Mouse (Mus musculus) intestine, embryonic 14.5 days (tissue): Measurements from ENCODE around the gene Sec14l2. TPM values are rescaled to one million over a fixed set of nuclear protein-coding genes. Genes with fewer than 3 reads are reported as not detected.

Experiments
- ATAC-seq: fragments of 200-750 bp; cut with Nextera tagmentation; replicated peaks from 2 replicates; pipeline ENCODE4 v1.8.0; 2017; ENCODE audit warnings: low read depth, moderate number of reproducible peaks, moderate TSS enrichment, moderate library complexity; ENCODE audit not compliant: low FRiP score, low TSS enrichment
- DNase-seq: peaks from one replicate; pipeline ENCODE4 v3.0.0-alpha.2; 2018; ENCODE audit warnings: low spot score
- H3K27ac ChIP-seq: fragments of 300-500 bp; sonication (generic); 2 replicates; pipeline ENCODE4 v1.5.1; 2014; ENCODE audit warnings: low read depth, mild to moderate bottlenecking, control low read depth
- H3K27me3 ChIP-seq: fragments of 300-500 bp; sonication (generic); replicated peaks from 2 replicates; pipeline ENCODE4 v1.6.1; 2014; ENCODE audit warnings: low read length, control low read depth; ENCODE audit not compliant: control insufficient read depth, insufficient read depth
- H3K36me3 ChIP-seq: fragments of 300-500 bp; sonication (generic); 2 replicates; pipeline ENCODE4 v1.6.1; 2014; ENCODE audit warnings: low read length, control low read depth; ENCODE audit not compliant: control insufficient read depth, insufficient read depth
- H3K4me1 ChIP-seq: fragments of 300-500 bp; sonication (generic); replicated peaks from 2 replicates; pipeline ENCODE4 v1.6.1; 2014; ENCODE audit warnings: low read length, control low read depth, mixed read lengths; ENCODE audit not compliant: control insufficient read depth, insufficient read depth
- H3K4me2 ChIP-seq: fragments of 300-500 bp; sonication (generic); 2 replicates; pipeline ENCODE4 v1.6.1; 2014; ENCODE audit warnings: low read length
- H3K4me3 ChIP-seq: fragments of 300-500 bp; sonication (generic); 2 replicates; pipeline ENCODE4 v1.5.1; 2014; ENCODE audit warnings: low read depth, low read length, control low read depth, mixed read lengths
- H3K9ac ChIP-seq: fragments of 300-500 bp; sonication (generic); 2 replicates; pipeline ENCODE4 v1.6.1; 2014; ENCODE audit warnings: mild to moderate bottlenecking, low read length
- H3K9me3 ChIP-seq: fragments of 300-500 bp; sonication (generic); 2 replicates; pipeline ENCODE4 v1.6.1; 2016; ENCODE audit warnings: low read length, control low read depth; ENCODE audit not compliant: control insufficient read depth
- WGBS: fragments of 180-500 bp; shearing (Covaris S2); extraction: QIAGEN DNeasy Blood & Tissue Kit; methylation state at CpG from one replicate; pipeline ENCODE4 v1.1.7; 2014; 5-methylcytosine and 5-hydroxymethylcytosine counted together
- polyA plus RNA-seq: library from polyadenylated mRNA; unstranded; fragments of >200 nt; fragmentation: Nextera tagmentation; extraction: Ambion mirVana; gene quantifications from 2 replicates; pipeline ENCODE4 v1.2.1, GENCODE M21; 2014

The Sec14l2 gene
- polyA plus RNA-seq, 1 experiment from 2014 or later: 0.84 TPM

DNA sequence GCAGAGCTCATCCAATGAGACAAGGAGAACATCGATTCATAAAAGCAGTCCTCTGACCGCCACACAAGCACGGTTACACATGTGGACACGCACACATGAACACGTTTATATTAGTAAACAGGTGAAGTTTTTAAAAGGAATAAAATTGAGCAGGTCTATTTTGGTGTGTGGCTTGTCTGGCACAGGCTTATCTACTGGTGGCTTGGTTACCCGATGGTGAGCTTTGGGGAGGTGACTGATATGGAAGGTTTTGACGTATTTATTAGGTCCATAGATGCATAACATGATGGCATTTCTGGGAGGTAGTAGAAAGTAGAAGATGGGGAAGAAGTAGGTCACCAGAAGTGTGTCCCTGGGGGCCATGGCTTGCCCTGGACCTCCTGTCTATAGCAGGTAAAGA, 30.5 kb upstream of the Sec14l2 start:
- Histone ChIP-seq H3K4me3 (no peak overlapping the region), H3K4me2 (no peak overlapping the region), H3K27me3 (no peaks in the 10 kb centered on the region), H3K9me3 (no peaks in the 10 kb centered on the region), H3K36me3 (peaks cover 2% of the 10 kb centered on the region; the same call in 1 of the 2 replicates), H3K27ac (no peak overlapping the region), H3K4me1 (no peaks in the 10 kb centered on the region), H3K9ac (no peak overlapping the region)
- DNase-seq: no peak
- WGBS: 88% methylated on average over 7 of the region's 7 CpGs
- no peak for ATAC-seq

DNA sequence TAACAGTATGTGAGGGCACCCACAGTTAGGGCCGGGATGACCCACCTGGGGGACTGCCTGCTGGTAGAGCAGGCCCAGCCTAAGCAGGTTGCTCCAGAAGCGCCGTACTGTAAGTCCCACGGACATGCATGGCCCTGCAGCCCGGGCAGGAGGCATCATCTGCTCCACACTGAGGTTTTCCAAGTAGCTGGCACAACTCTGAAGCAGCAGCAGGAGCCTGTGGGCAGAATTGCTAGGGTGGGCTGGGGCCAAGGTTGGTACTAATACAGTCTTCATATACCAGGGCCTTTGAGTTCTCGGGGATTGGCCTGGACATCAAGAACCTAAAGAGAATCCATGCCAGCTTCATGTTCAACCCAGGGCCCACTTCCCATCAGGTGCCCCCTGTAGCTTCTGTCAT, 26.7 kb upstream of the Sec14l2 start:
- H3K4me2 ChIP-seq: no peak overlapping the region
- H3K36me3 ChIP-seq: peaks cover 2% of the 10 kb centered on the region; the same call in 1 of the 2 replicates
- H3K4me3 ChIP-seq: no peak overlapping the region
- DNase-seq: no peak
- H3K27ac ChIP-seq: no peak overlapping the region
- no peak overlapping the region for H3K9ac ChIP-seq
- WGBS: 91% methylated on average over 6 of the region's 6 CpGs
- no peaks in the 10 kb centered on the region for H3K27me3 ChIP-seq
- no peaks in the 10 kb centered on the region for H3K4me1 ChIP-seq
- no peak for ATAC-seq
- H3K9me3 ChIP-seq: no peaks in the 10 kb centered on the region

DNA sequence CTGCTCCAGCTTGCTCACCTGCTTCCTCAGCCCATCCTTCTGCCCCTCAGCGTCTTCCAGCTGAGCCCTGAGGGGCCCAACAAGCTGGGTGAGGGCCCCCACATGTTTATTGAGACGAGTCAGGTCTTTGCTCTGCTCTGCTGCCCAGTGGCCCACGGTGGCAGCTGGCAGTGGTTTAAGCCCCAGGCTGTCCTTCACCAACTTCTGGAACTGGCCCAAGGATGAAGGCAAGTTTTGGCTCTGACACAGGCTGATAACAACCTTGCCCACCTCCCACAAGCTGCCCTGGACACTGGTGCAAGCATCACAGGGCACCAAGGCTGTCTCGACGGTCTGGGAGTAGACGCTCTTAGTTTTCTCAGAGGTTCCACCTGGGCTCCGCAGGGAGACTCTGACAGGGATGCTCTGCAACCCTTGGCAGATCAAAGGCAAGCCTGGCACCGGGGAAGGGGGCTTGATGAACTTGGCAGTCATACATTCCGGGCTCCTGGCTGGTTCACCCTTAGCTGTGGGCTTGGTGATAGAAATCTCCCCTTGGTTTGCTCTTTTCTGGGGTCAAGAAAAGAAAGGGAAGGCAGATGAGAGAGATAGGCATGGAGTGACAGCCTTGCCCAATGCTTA, 25.4 kb upstream of the Sec14l2 start:
- 87% methylated on average over 9 of the region's 9 CpGs for WGBS
- DNase-seq: no peak
- Histone ChIP-seq H3K4me2 (no peak overlapping the region), H3K27ac (no peak overlapping the region), H3K4me1 (no peaks in the 10 kb centered on the region), H3K27me3 (no peaks in the 10 kb centered on the region), H3K9me3 (no peaks in the 10 kb centered on the region), H3K36me3 (peaks cover 7% of the 10 kb centered on the region; the same call in 1 of the 2 replicates), H3K9ac (no peak overlapping the region), H3K4me3 (no peak overlapping the region)
- no peak for ATAC-seq

DNA sequence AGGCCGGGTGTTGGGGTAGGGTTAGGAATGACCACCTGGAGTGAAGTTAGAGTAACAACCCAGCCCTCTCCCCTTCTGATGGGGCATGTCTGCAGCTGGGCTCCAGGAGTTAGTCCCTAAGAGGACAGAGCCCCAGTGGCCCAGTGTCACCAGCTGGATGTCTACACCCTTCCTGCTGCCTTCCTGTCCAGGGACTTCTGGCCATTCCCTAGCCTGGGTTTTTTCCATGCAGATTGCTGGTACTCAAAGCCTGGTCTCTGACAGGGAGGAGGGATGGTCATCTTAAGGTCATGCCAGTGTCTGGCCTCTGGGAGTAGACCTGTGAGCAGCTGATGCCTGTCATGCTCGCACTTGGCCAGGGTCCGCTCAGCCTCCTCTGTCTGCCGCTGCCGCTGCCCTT, 24.9 kb upstream of the Sec14l2 start:
- no peaks in the 10 kb centered on the region for H3K4me1 ChIP-seq
- ATAC-seq (no peak), DNase-seq (no peak)
- H3K36me3 ChIP-seq: peaks cover 12% of the 10 kb centered on the region
- no peak overlapping the region for H3K4me3 ChIP-seq
- 88% methylated on average over 5 of the region's 5 CpGs for WGBS
- H3K27me3 ChIP-seq: no peaks in the 10 kb centered on the region
- no peaks in the 10 kb centered on the region for H3K9me3 ChIP-seq
- H3K9ac ChIP-seq: no peak overlapping the region
- H3K4me2 ChIP-seq: no peak overlapping the region
- H3K27ac ChIP-seq: no peak overlapping the region

DNA sequence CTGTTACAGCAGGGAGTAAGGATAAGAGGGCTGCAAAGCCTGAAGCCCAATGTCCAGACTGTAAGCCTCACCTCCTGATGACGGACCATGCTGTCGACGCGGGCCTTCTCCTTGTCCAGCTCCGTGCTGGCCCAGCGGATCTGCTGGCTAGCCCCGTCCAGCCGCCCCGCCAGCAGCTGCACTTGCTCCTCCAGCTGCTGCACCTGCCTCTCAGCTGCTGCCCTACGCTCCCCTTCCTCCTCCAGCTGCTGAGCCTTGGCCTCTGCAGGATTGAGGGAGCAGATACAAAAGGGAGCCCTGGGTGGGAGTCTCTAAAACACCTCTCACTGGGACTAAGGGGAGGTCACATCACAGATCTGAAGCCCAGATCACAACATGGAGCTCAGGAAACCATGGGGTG, 23.9 kb upstream of the Sec14l2 start:
- Histone ChIP-seq H3K9ac (no peak overlapping the region), H3K4me2 (no peak overlapping the region), H3K36me3 (peaks cover 22% of the 10 kb centered on the region), H3K4me3 (no peak overlapping the region), H3K27ac (no peak overlapping the region), H3K4me1 (no peaks in the 10 kb centered on the region), H3K9me3 (no peaks in the 10 kb centered on the region), H3K27me3 (no peaks in the 10 kb centered on the region)
- 86% methylated on average over 10 of the region's 10 CpGs for WGBS
- DNase-seq: no peak
- ATAC-seq: no peak

DNA sequence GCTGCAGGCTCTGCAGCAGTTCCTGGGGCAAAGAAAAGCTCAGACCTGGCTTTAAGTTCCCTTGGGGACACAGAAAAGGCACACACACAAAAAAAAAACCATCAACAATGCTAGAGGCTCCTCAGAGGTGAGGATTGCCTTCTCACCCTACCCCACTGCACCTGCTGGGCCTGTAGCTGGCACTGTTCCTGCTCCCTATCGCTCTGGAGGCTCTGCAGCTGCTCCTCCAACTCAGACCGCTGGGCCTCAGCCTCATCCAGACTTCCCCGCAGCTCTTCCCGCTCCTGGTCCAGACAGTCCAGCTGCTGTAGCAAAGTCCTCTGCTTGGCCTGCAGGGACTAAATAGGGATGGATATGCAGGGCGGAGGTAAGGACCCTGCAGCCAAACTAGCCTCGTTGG, 23.2 kb upstream of the Sec14l2 start:
- no peaks in the 10 kb centered on the region for H3K9me3 ChIP-seq
- no peaks in the 10 kb centered on the region for H3K4me1 ChIP-seq
- WGBS: 79% methylated on average over 6 of the region's 6 CpGs
- no peak overlapping the region for H3K4me3 ChIP-seq
- no peak for DNase-seq
- H3K36me3 ChIP-seq: peaks cover 28% of the 10 kb centered on the region
- no peak overlapping the region for H3K4me2 ChIP-seq
- no peak overlapping the region for H3K27ac ChIP-seq
- H3K27me3 ChIP-seq: no peaks in the 10 kb centered on the region
- H3K9ac ChIP-seq: no peak overlapping the region
- no peak for ATAC-seq

DNA sequence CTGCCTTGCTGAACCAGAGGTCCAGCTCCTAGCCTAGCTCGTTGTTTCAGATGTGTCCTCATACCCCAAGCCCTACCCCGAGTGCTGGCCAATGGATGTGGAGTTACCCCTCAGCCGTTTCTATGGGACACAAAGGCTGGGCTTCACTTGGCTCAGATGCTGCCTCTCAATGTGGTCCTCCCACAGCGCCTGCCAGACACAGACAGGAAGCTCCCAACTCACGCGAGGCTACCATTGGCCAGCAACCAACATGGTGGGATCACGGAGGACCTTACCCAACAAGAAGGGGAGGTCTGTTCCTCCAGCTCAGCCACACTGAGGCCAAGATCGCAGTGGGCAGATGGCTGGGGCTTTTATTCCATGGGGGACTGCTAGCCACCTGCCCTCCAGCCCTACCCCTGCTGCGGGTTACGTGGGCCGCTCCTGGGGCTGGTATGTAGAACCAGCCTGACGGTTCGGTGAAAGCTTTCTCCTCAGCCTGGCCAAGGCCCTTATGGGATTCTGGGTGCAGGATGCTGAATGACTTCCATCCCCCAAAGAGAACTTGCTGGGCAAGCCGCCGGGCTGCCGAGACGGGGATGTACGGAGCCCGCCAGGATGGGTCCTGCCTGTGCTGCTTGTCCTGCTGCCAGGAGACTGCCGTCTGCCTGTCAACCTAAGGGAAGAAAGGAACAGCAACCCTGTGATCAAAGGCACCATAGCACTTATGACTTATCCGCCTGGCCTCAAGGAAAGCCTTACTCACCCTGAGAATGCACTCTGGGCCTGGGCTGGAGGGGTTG, 20.3 kb upstream of the Sec14l2 start:
- no peaks in the 10 kb centered on the region for H3K27me3 ChIP-seq
- H3K4me2 ChIP-seq: no peak overlapping the region
- H3K9me3 ChIP-seq: no peaks in the 10 kb centered on the region
- DNase-seq (no peak), ATAC-seq (no peak)
- H3K4me1 ChIP-seq: no peaks in the 10 kb centered on the region
- no peak overlapping the region for H3K4me3 ChIP-seq
- H3K9ac ChIP-seq: no peak overlapping the region
- peaks cover 54% of the 10 kb centered on the region for H3K36me3 ChIP-seq
- H3K27ac ChIP-seq: no peak overlapping the region
- 92% methylated on average over 21 of the region's 21 CpGs for WGBS

DNA sequence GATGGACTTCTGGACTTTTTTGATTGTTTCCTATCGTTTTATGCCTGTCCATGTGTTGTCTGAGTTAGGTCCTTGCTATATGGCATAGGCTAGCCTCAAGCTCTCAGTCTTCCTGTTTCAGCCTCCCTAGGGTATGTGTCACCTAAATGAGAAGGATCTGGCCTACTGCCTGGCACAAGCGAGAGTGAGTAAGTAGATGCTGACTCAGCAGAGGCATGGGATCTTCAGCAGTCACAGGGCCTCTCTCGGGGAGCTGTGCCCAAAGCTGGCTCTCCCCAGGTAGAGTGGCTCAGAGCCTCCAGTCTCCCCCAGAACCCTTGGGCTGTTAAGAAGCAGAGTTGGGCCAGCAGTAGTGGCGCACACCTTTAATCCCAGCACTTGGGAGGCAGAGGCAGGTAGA, 19.1 kb upstream of the Sec14l2 start:
- H3K4me1 ChIP-seq: no peaks in the 10 kb centered on the region
- ATAC-seq: no peak
- H3K27me3 ChIP-seq: no peaks in the 10 kb centered on the region
- DNase-seq: no peak
- no peak overlapping the region for H3K27ac ChIP-seq
- peaks cover 62% of the 10 kb centered on the region for H3K36me3 ChIP-seq
- 87% methylated on average over 4 of the region's 4 CpGs for WGBS
- no peak overlapping the region for H3K9ac ChIP-seq
- no peak overlapping the region for H3K4me2 ChIP-seq
- H3K4me3 ChIP-seq: no peak overlapping the region
- no peaks in the 10 kb centered on the region for H3K9me3 ChIP-seq

DNA sequence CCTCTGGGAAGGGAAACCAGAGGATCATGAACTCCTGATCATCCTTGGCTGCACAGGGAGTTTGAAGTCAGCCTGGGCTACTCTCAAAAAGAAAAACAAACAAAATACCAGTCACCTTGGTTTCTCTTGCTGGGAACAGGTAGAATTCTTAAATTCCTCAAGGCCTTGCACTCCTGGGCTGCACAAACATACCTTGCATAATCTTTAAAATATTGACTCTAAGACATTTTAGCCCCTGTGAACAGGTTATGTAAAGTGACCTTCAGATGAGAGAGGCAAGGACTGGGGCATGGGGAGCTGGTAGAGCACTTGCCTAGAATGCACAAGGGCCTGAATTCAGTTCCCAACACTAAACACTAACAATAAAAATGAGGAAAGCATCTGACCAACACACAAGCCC, 18.3 kb upstream of the Sec14l2 start:
- Histone ChIP-seq H3K4me2 (no peak overlapping the region), H3K9me3 (no peaks in the 10 kb centered on the region), H3K36me3 (peaks cover 64% of the 10 kb centered on the region), H3K27ac (no peak overlapping the region), H3K4me3 (no peak overlapping the region), H3K9ac (no peak overlapping the region), H3K27me3 (no peaks in the 10 kb centered on the region), H3K4me1 (no peaks in the 10 kb centered on the region)
- ATAC-seq (no peak), DNase-seq (no peak)
